ENCODE assay signal across 8 mouse cellular contexts in genomic region chr3:63868285-63868684, GRCm38 (mm10). TPM values are rescaled to one million over a fixed set of nuclear protein-coding genes. Genes with fewer than 3 reads are reported as not detected.
DNase-seq lines count a peak whose midpoint lies in the region; ATAC-seq lines count a peak whose summit lies in the region.

No protein-coding gene starts in this region.

- ATAC-seq in erythroid progenitor cell, adult 5-6 weeks (replicated peaks; ENCODE audit: low FRiP score, poor library complexity, severe bottlenecking) = no peak

- intact Hi-C loops in heart, postnatal 14 days (cut with DNase I) = loop anchor here (2.0 to 5.0 kb wide), 3 partner anchors 297 to 946 kb away; no protein-coding TSS in a partner anchor
- intact Hi-C loops in left cerebral cortex, postnatal 4 days (cut with DNase I) = loop anchor here (2.0 to 10.0 kb wide), 3 partner anchors 297 to 943 kb away; no protein-coding TSS in a partner anchor

- DNase-seq in heart, postnatal 14 days = peak; percentile 14 to 45
- no peak for DNase-seq in heart, adult 11 months
- peak; percentile 75 for DNase-seq in 3T3-L1 (ENCODE audit: low read depth, low spot score)
- peak; percentile 47 for DNase-seq in MN1 (ENCODE audit: low spot score)
- peak; percentile 27 to 69 for DNase-seq in frontal cortex, postnatal 36 days (ENCODE audit: low spot score in 2 of 2)
- DNase-seq in left cerebral cortex, postnatal 4 days = peak; percentile 36
- DNase-seq in spleen, adult 12 weeks (ENCODE audit: low spot score) = no peak

RNA-seq across cellular contexts. Expression of gene Plch1, which starts 31.0 kb away (rescaled TPM):
- under 1 TPM; 0.20 to 0.43 TPM for total RNA-seq in heart, postnatal 14 days (2021)
- total RNA-seq in left cerebral cortex, postnatal 4 days (2021) = 1 to 10 TPM; 7.6 to 9.0 TPM
- not detected in 2 replicates for total RNA-seq in erythroid progenitor cell, adult 5-6 weeks (2015; ENCODE audit: low replicate concordance)
- total RNA-seq in erythroid progenitor cell, adult 5-6 weeks (2017; ENCODE audit: low replicate concordance) = not detected in 2 replicates

Comparison
In these comparisons a context has a peak if more than half of its experiments do, and no peak if none do; other contexts are left out.
1. DNase-seq: peak in heart, postnatal 14 days (2 of 2), 3T3-L1 (single experiment), MN1 (single experiment), frontal cortex, postnatal 36 days (2 of 2) and left cerebral cortex, postnatal 4 days (single experiment); none in heart, adult 11 months (single experiment) and spleen, adult 12 weeks (single experiment).
2. RNA of gene Plch1, which starts 31.0 kb away (total RNA-seq): 7.6 to 9.0 TPM in left cerebral cortex, postnatal 4 days; 0.20 to 0.43 TPM in heart, postnatal 14 days and not detected in erythroid progenitor cell, adult 5-6 weeks; every median in the first group is over 4 times any median in the second.